Mouse (Mus musculus) thymus, adult 2 months (tissue): ENCODE data around the gene Rec114.

ENCODE experiments used
- CTCF ChIP-seq: fragments of 200-500 bp; IDR thresholded peaks from 2 replicates; pipeline ENCODE4 v1.5.1; 2012; ENCODE audit warnings: mild to moderate bottlenecking, control low read depth, low read length, moderate library complexity, borderline replicate concordance; ENCODE audit not compliant: control insufficient read depth, poor library complexity, insufficient read depth; ENCODE audit errors: extremely low read depth
- POLR2A ChIP-seq: fragments of 200-500 bp; IDR thresholded peaks from 2 replicates; pipeline ENCODE4 v1.6.1; 2012; ENCODE audit warnings: mild to moderate bottlenecking, low read length, control low read depth, moderate library complexity; ENCODE audit not compliant: control insufficient read depth, poor library complexity, insufficient read depth; ENCODE audit errors: extremely low read depth

DNA sequence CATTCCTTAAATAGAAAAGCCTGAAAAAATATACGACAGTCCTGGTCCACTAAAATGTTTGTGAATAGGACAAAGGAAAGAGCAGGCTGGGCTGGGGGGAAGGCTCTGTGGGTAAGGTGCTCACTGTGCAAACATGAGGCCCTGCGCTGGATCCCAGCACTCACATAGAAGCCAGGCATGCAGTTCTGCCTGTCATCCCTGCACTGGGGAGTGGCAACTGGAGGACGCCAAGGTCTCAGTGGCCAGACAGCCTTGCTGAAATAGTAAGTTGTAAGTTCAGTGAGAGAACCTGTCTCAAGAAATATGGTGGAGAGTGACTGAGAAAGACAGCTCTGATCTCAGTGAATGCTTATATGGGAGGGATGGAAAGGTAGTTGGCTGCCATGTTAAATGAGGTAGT is 83.1 kb downstream of the Rec114 start:
- TF ChIP-seq CTCF, result no peak
- TF ChIP-seq POLR2A, result no peak
